Comparison of ENCODE assay signal across 8 mouse cellular contexts in genomic region chr1:171102547-171103177, GRCm38 (mm10). TPM values are rescaled to one million over a fixed set of nuclear protein-coding genes. Genes with fewer than 3 reads are reported as not detected.
DNase-seq lines count a peak whose midpoint lies in the region; ATAC-seq and TF ChIP-seq lines count a peak whose summit lies in the region.

No protein-coding gene starts in this region.

- no peaks in the 10 kb centered on the region; the same call in 1 of the 2 replicates for H3K79me2 ChIP-seq in MEL (ENCODE audit: control insufficient read depth, insufficient read depth, low read length, poor library complexity)

- TF ChIP-seq EP300 in MEL (IDR thresholded peaks at IDR 0.05; ENCODE audit: low read depth in 1 of 2, low read length in 2 of 2): no peak

- H3K4me3 ChIP-seq in MEL (ENCODE audit: control insufficient read depth in 1 of 2, insufficient read depth in 1 of 2, low read depth in 2 of 2, low read length in 2 of 2): peak overlapping the region; percentile 52 to 84
- peak overlapping the region; percentile 77 for H3K4me3 ChIP-seq in cerebellum, adult 2 months (replicated peaks; ENCODE audit: insufficient read depth, low read depth, low read length)
- peak overlapping the region; percentile 84 for H3K4me3 ChIP-seq in forebrain, postnatal 0 days (ENCODE audit: low read depth, low read length)
- H3K4me3 ChIP-seq in layer of hippocampus, adult 2 months: peak overlapping the region; percentile 95
- peak overlapping the region; percentile 61 for H3K4me3 ChIP-seq in lung, embryonic 14.5 days (ENCODE audit: low read depth, low read length)

- DNase-seq in MEL (ENCODE audit: low read depth, low spot score): peak; percentile 91
- peak; percentile 81 to 90 for DNase-seq in cerebellum, adult 2 months
- DNase-seq in forebrain, postnatal 0 days: peak; percentile 94
- peak; percentile 88 for DNase-seq in heart, postnatal 4 days
- DNase-seq in layer of hippocampus, adult 2 months (ENCODE audit: low spot score in 2 of 2): peak; percentile 82 to 88
- DNase-seq in lung, embryonic 14.5 days: peak; percentile 95
- peak; percentile 78 for DNase-seq in testis, postnatal 14 days (ENCODE audit: low spot score)

- no peaks in the 10 kb centered on the region for H3K27me3 ChIP-seq in MEL (ENCODE audit: control insufficient read depth in 1 of 2, insufficient read depth in 2 of 2, low read length in 2 of 2)
- H3K27me3 ChIP-seq in cerebellum, adult 2 months (ENCODE audit: control insufficient read depth, insufficient read depth, low read length): no peaks in the 10 kb centered on the region
- no peaks in the 10 kb centered on the region for H3K27me3 ChIP-seq in forebrain, postnatal 0 days (ENCODE audit: insufficient read depth, low read length)
- no peaks in the 10 kb centered on the region for H3K27me3 ChIP-seq in lung, embryonic 14.5 days (ENCODE audit: insufficient read depth, low read length)

- no peak for TF ChIP-seq POLR2A in MEL (IDR thresholded peaks at IDR 0.05; ENCODE audit: control insufficient read depth in 1 of 2, insufficient read depth in 1 of 2, low read depth in 1 of 2, low read length in 2 of 2, poor library complexity in 1 of 2)
- no peak for TF ChIP-seq POLR2A in cerebellum, adult 2 months (IDR thresholded peaks at IDR 0.05; ENCODE audit: borderline replicate concordance, insufficient read depth, low read length)

- peak overlapping the region; percentile 48 for H3K4me2 ChIP-seq in forebrain, postnatal 0 days (ENCODE audit: low read depth)
- H3K4me2 ChIP-seq in lung, embryonic 14.5 days: peak overlapping the region; percentile 72

- WGBS in cerebellum, adult 2 months: 1% methylated on average over 35 of the region's 35 CpGs
- WGBS in forebrain, postnatal 0 days: under 1% methylated on average over 35 of the region's 35 CpGs
- WGBS in lung, embryonic 14.5 days: under 1% methylated on average over 35 of the region's 35 CpGs

- ATAC-seq in forebrain, postnatal 0 days: peak; percentile 90
- peak; percentile 90 for ATAC-seq in lung, embryonic 14.5 days (ENCODE audit: insufficient read depth)
- ATAC-seq in neutrophil, adult 5-6 weeks (ENCODE audit: extremely low read depth, insufficient number of reproducible peaks, low FRiP score, poor library complexity, severe bottlenecking): peak; percentile 57

- peak overlapping the region; percentile 77 for H3K9ac ChIP-seq in MEL (ENCODE audit: control insufficient read depth, low read depth, low read length, poor library complexity, severe bottlenecking)
- peak overlapping the region; percentile 76 for H3K9ac ChIP-seq in forebrain, postnatal 0 days
- peak overlapping the region; percentile 64 for H3K9ac ChIP-seq in lung, embryonic 14.5 days

- peak overlapping the region; percentile 81 for H3K27ac ChIP-seq in MEL (ENCODE audit: control insufficient read depth, low read depth, low read length)
- no peak overlapping the region for H3K27ac ChIP-seq in cerebellum, adult 2 months (ENCODE audit: insufficient read depth, low read length)
- peak overlapping the region; percentile 85 for H3K27ac ChIP-seq in forebrain, postnatal 0 days (ENCODE audit: low read depth, low read length)
- H3K27ac ChIP-seq in layer of hippocampus, adult 2 months: peak overlapping the region; percentile 93
- H3K27ac ChIP-seq in lung, embryonic 14.5 days (ENCODE audit: low read depth): 0 out of 2 replicates have a peak overlapping the region, but pooled peaks have one; percentile 30

- no peak for TF ChIP-seq CTCF in MEL (IDR thresholded peaks at IDR 0.05 in 2 of 3, conservative IDR thresholded peaks at IDR 0.05 in 1 of 3; ENCODE audit: control insufficient read depth in 1 of 3, insufficient read depth in 1 of 3, low read depth in 2 of 3, low read length in 3 of 3, poor library complexity in 1 of 3, severe bottlenecking in 1 of 3)
- TF ChIP-seq CTCF in cerebellum, adult 2 months (IDR thresholded peaks at IDR 0.05; ENCODE audit: borderline replicate concordance, insufficient read depth, low read depth, low read length): no peak
- TF ChIP-seq CTCF in forebrain, postnatal 0 days (IDR thresholded peaks at IDR 0.05; ENCODE audit: low read depth): peak; percentile 6; the same call in 1 of the 2 replicates
- TF ChIP-seq CTCF in layer of hippocampus, adult 2 months (conservative IDR thresholded peaks at IDR 0.05): no peak
- TF ChIP-seq CTCF in lung, embryonic 14.5 days (IDR thresholded peaks at IDR 0.05; ENCODE audit: low read depth): no peak

- H3K4me1 ChIP-seq in MEL (ENCODE audit: control insufficient read depth in 1 of 2, insufficient read depth in 2 of 2, low read length in 2 of 2): peaks cover 0 to 5% of the 10 kb centered on the region in 2 experiments; a peak in 1 of 4 replicates
- H3K4me1 ChIP-seq in cerebellum, adult 2 months (ENCODE audit: control insufficient read depth, insufficient read depth, low read length): no peaks in the 10 kb centered on the region
- peaks cover 4% of the 10 kb centered on the region; the same call in 1 of the 2 replicates for H3K4me1 ChIP-seq in forebrain, postnatal 0 days (ENCODE audit: insufficient read depth)
- H3K4me1 ChIP-seq in lung, embryonic 14.5 days (ENCODE audit: insufficient read depth): no peaks in the 10 kb centered on the region

- no peak for TF ChIP-seq RAD21 in MEL (IDR thresholded peaks at IDR 0.05; ENCODE audit: low read depth, low read length)

- H3K36me3 ChIP-seq in MEL (ENCODE audit: control insufficient read depth in 1 of 2, insufficient read depth in 2 of 2, low read length in 2 of 2): peaks cover 0 to 12% of the 10 kb centered on the region in 2 experiments; a peak in 2 of 4 replicates
- no peaks in the 10 kb centered on the region for H3K36me3 ChIP-seq in forebrain, postnatal 0 days (ENCODE audit: insufficient read depth)
- no peaks in the 10 kb centered on the region for H3K36me3 ChIP-seq in lung, embryonic 14.5 days (ENCODE audit: insufficient read depth)

- H3K9me3 ChIP-seq in MEL (replicated peaks; ENCODE audit: insufficient read depth, low read length): no peaks in the 10 kb centered on the region
- H3K9me3 ChIP-seq in forebrain, postnatal 0 days (ENCODE audit: low read length): no peaks in the 10 kb centered on the region
- no peaks in the 10 kb centered on the region for H3K9me3 ChIP-seq in lung, embryonic 14.5 days (ENCODE audit: low read depth, low read length)

TF ChIP-seq in MEL, 35 proteins besides CTCF, POLR2A, EP300 and RAD21 (continues in another document):
- TF ChIP-seq RCOR1 (IDR thresholded peaks at IDR 0.05; ENCODE audit: low read depth, low read length) (no peak), TCF12 (IDR thresholded peaks at IDR 0.05; ENCODE audit: low read depth, low read length) (no peak), MEF2A (IDR thresholded peaks at IDR 0.05; ENCODE audit: extremely low read depth, insufficient replicate concordance, low read depth, low read length, poor library complexity, severe bottlenecking) (no peak), MAX (IDR thresholded peaks at IDR 0.05; ENCODE audit: low read length) (no peak), GATA1 (IDR thresholded peaks at IDR 0.05; ENCODE audit: low read depth, low read length) (no peak)

RNA-seq across cellular contexts. Expression of gene Cfap126, which starts 11.1 kb away (rescaled TPM):
- total RNA-seq in MEL (2012; rRNA removed): 0.69 and 0.75 TPM in 2 replicates
- polyA plus RNA-seq in MEL (2012; ENCODE audit: insufficient read depth in 1 of 2, insufficient read length in 2 of 2, low read depth in 1 of 2, low replicate concordance in 2 of 2, missing spikeins in 1 of 2): 1 to 10 TPM in 1 of 2 experiments, not detected in 1; 3.5 TPM
- polyA plus RNA-seq in cerebellum, adult 2 months (2012; rRNA removed): 5.6 and 8.0 TPM in 2 replicates
- total RNA-seq in forebrain, postnatal 0 days (2014; rRNA removed): 1.7 and 2.4 TPM in 2 replicates
- polyA plus RNA-seq in forebrain, postnatal 0 days (2015; fragmentation: Nextera tagmentation; extraction: Ambion mirVana): 11.7 and 13.7 TPM in 2 replicates
- 1 to 10 TPM in 1 of 2 experiments, under 1 TPM in 1; 0.64 to 1.5 TPM for total RNA-seq in heart, postnatal 4 days (2021)
- 1 to 10 TPM in 1 of 2 experiments, under 1 TPM in 1; 0.76 to 2.4 TPM for total RNA-seq in layer of hippocampus, adult 2 months (2021)
- polyA plus RNA-seq in lung, embryonic 14.5 days (2014; fragmentation: Nextera tagmentation; extraction: Ambion mirVana): 2.0 and 2.2 TPM in 2 replicates
- not detected in 2 replicates for total RNA-seq in neutrophil, adult 5-6 weeks (2017)

RNA-seq across cellular contexts. Expression of gene Fcgr3, which starts 37.9 kb away (rescaled TPM):
- 0.39 and 0.62 TPM in 2 replicates for total RNA-seq in MEL (2012; rRNA removed)
- 1 to 10 TPM in 1 of 2 experiments, not detected in 1; 6.1 TPM for polyA plus RNA-seq in MEL (2012; ENCODE audit: insufficient read depth in 1 of 2, insufficient read length in 2 of 2, low read depth in 1 of 2, low replicate concordance in 2 of 2, missing spikeins in 1 of 2)
- 5.2 and 6.0 TPM in 2 replicates for polyA plus RNA-seq in cerebellum, adult 2 months (2012; rRNA removed)
- total RNA-seq in forebrain, postnatal 0 days (2014; rRNA removed): 13.5 and 14.9 TPM in 2 replicates
- 13.9 and 14.6 TPM in 2 replicates for polyA plus RNA-seq in forebrain, postnatal 0 days (2015; fragmentation: Nextera tagmentation; extraction: Ambion mirVana)
- 1 to 10 TPM; 4.2 to 4.6 TPM for total RNA-seq in heart, postnatal 4 days (2021)
- total RNA-seq in layer of hippocampus, adult 2 months (2021): 10 to 100 TPM; 12.0 to 12.3 TPM
- polyA plus RNA-seq in lung, embryonic 14.5 days (2014; fragmentation: Nextera tagmentation; extraction: Ambion mirVana): 10.8 and 14.3 TPM in 2 replicates
- 682 and 697 TPM in 2 replicates for total RNA-seq in neutrophil, adult 5-6 weeks (2017)

RNA-seq across cellular contexts. Expression of gene Sdhc, which starts 47.7 kb away (rescaled TPM):
- total RNA-seq in MEL (2012; rRNA removed): 79.4 and 88.2 TPM in 2 replicates
- polyA plus RNA-seq in MEL (2012; ENCODE audit: insufficient read depth in 1 of 2, insufficient read length in 2 of 2, low read depth in 1 of 2, low replicate concordance in 2 of 2, missing spikeins in 1 of 2): 100 to 1,000 TPM in 1 of 2 experiments, not detected in 1; 224 TPM
- polyA plus RNA-seq in cerebellum, adult 2 months (2012; rRNA removed): 302 and 305 TPM in 2 replicates
- 195 and 197 TPM in 2 replicates for total RNA-seq in forebrain, postnatal 0 days (2014; rRNA removed)
- 285 and 302 TPM in 2 replicates for polyA plus RNA-seq in forebrain, postnatal 0 days (2015; fragmentation: Nextera tagmentation; extraction: Ambion mirVana)
- total RNA-seq in heart, postnatal 4 days (2021): 100 to 1,000 TPM; 847 to 901 TPM
- 100 to 1,000 TPM; 185 to 201 TPM for total RNA-seq in layer of hippocampus, adult 2 months (2021)
- 281 and 304 TPM in 2 replicates for polyA plus RNA-seq in lung, embryonic 14.5 days (2014; fragmentation: Nextera tagmentation; extraction: Ambion mirVana)
- 16.3 and 16.9 TPM in 2 replicates for total RNA-seq in neutrophil, adult 5-6 weeks (2017)

RNA-seq across cellular contexts. Expression of gene Mpz, which starts 47.8 kb away (rescaled TPM):
- 0.10 TPM in 1 of 2 replicates, not detected in the other for total RNA-seq in MEL (2012; rRNA removed)
- under 1 TPM in 1 of 2 experiments, not detected in 1; 0.28 TPM for polyA plus RNA-seq in MEL (2012; ENCODE audit: insufficient read depth in 1 of 2, insufficient read length in 2 of 2, low read depth in 1 of 2, low replicate concordance in 2 of 2, missing spikeins in 1 of 2)
- 0.16 and 0.34 TPM in 2 replicates for polyA plus RNA-seq in cerebellum, adult 2 months (2012; rRNA removed)
- 0.38 TPM in 1 of 2 replicates, not detected in the other for total RNA-seq in forebrain, postnatal 0 days (2014; rRNA removed)
- polyA plus RNA-seq in forebrain, postnatal 0 days (2015; fragmentation: Nextera tagmentation; extraction: Ambion mirVana): 0.30 and 0.67 TPM in 2 replicates
- total RNA-seq in heart, postnatal 4 days (2021): 10 to 100 TPM in 1 of 2 experiments, 1 to 10 TPM in 1; 9.3 to 34.8 TPM
- total RNA-seq in layer of hippocampus, adult 2 months (2021): not detected
- 0.24 and 0.49 TPM in 2 replicates for polyA plus RNA-seq in lung, embryonic 14.5 days (2014; fragmentation: Nextera tagmentation; extraction: Ambion mirVana)
- not detected in 2 replicates for total RNA-seq in neutrophil, adult 5-6 weeks (2017)

Comparison
In these comparisons a context has a peak if more than half of its experiments do, and no peak if none do; other contexts are left out.
1. RNA of gene Fcgr3, which starts 37.9 kb away (total RNA-seq): 682 to 697 TPM in neutrophil, adult 5-6 weeks; 13.5 to 14.9 TPM in forebrain, postnatal 0 days, 12.0 to 12.3 TPM in layer of hippocampus, adult 2 months, 4.2 to 4.6 TPM in heart, postnatal 4 days and 0.39 to 0.62 TPM in MEL; every median in the first group is over 10 times any median in the second.
2. Peak in every context shown above with its lines, with median percentiles within 50 percentile points of each other: DNase-seq, H3K4me3 ChIP-seq, H3K9ac ChIP-seq and ATAC-seq.